Mouse (Mus musculus) MEL (cell line): ENCODE measurements at regions not wholly inside any gene's neighbourhood (a gene's known extent, or its start where the extent isn't known, plus 50 kb on each side); places are given as distances from the start of the nearest gene placed in this dataset.
A peak's percentile ranks its signal among the peaks of the same experiment; 100 is the strongest.

ENCODE experiments used
- DNase-seq: peaks from one replicate; pipeline ENCODE4 v3.0.0; 2011; ENCODE audit warnings: low read depth, low spot score
- H3K27ac ChIP-seq: 2 replicates; pipeline ENCODE4 v1.5.1; 2012; ENCODE audit warnings: low read depth, mild to moderate bottlenecking, control low read depth, low read length, moderate library complexity; ENCODE audit not compliant: control insufficient read depth
- H3K27me3 ChIP-seq, 2 experiments: fragments of 150-350 bp in 1 of 2; sonication (generic) in 1 of 2; 2 replicates each; pipeline ENCODE4 v1.6.1; 2012; ENCODE audit warnings: low read length in 2 of 2, mild to moderate bottlenecking in 2 of 2, improper control_type of control experiment in 1 of 2, moderate library complexity in 1 of 2; ENCODE audit not compliant: insufficient read depth in 2 of 2, control insufficient read depth in 1 of 2
- H3K36me3 ChIP-seq, 2 experiments: 2 replicates each; pipeline ENCODE4 v1.6.1; 2012 to 2014; ENCODE audit warnings: low read length in 2 of 2, improper control_type of control experiment in 1 of 2, inconsistent platforms in 1 of 2, mild to moderate bottlenecking in 1 of 2; ENCODE audit not compliant: insufficient read depth in 2 of 2, control insufficient read depth in 1 of 2
- H3K4me1 ChIP-seq, 2 experiments: fragments of 150-350 bp in 1 of 2; sonication (generic) in 1 of 2; 2 replicates each; pipeline ENCODE4 v1.6.1; 2012; ENCODE audit warnings: low read length in 2 of 2, improper control_type of control experiment in 1 of 2, mild to moderate bottlenecking in 1 of 2; ENCODE audit not compliant: insufficient read depth in 2 of 2, control insufficient read depth in 1 of 2
- H3K4me3 ChIP-seq, 2 experiments: fragments of 150-350 bp in 1 of 2; sonication (generic) in 1 of 2; 2 replicates each; pipeline ENCODE4 v1.5.1; 2012; ENCODE audit warnings: low read depth in 2 of 2, low read length in 2 of 2, mild to moderate bottlenecking in 2 of 2, moderate library complexity in 2 of 2, control low read depth in 1 of 2, improper control_type of control experiment in 1 of 2; ENCODE audit not compliant: control insufficient read depth in 1 of 2, insufficient read depth in 1 of 2
- H3K79me2 ChIP-seq: 2 replicates; pipeline ENCODE4 v1.6.1; 2012; ENCODE audit warnings: mild to moderate bottlenecking, low read length, moderate library complexity; ENCODE audit not compliant: control insufficient read depth, poor library complexity, insufficient read depth
- H3K9ac ChIP-seq: 2 replicates; pipeline ENCODE4 v1.6.1; 2012; ENCODE audit warnings: low read depth, mild to moderate bottlenecking, control low read depth, low read length, moderate library complexity; ENCODE audit not compliant: control insufficient read depth, poor library complexity, severe bottlenecking
- H3K9me3 ChIP-seq: fragments of 150-350 bp; sonication (generic); replicated peaks from 2 replicates; pipeline ENCODE4 v1.6.1; 2012; ENCODE audit warnings: mild to moderate bottlenecking, low read length, improper control_type of control experiment, moderate library complexity; ENCODE audit not compliant: insufficient read depth
- BHLHE40 ChIP-seq: IDR thresholded peaks from 2 replicates; pipeline ENCODE4 v1.6.1; 2012; ENCODE audit warnings: low read depth, mild to moderate bottlenecking, inconsistent platforms, low read length, improper control_type of control experiment, borderline replicate concordance
- CTCF ChIP-seq, 3 experiments: IDR thresholded peaks in 2 of 3; conservative IDR thresholded peaks in 1 of 3; 2 replicates each; pipeline ENCODE4 v1.5.1; 2011 to 2012; ENCODE audit warnings: low read length in 3 of 3, low read depth in 2 of 3, mild to moderate bottlenecking in 2 of 3, improper control_type of control experiment in 1 of 3, inconsistent platforms in 1 of 3, mixed read lengths in 1 of 3, moderate library complexity in 1 of 3; ENCODE audit not compliant: control insufficient read depth in 1 of 3, insufficient read depth in 1 of 3, poor library complexity in 1 of 3, severe bottlenecking in 1 of 3
- ELF1 ChIP-seq: IDR thresholded peaks from 2 replicates; pipeline ENCODE4 v1.6.1; 2014; ENCODE audit warnings: low read depth, mild to moderate bottlenecking, inconsistent platforms, low read length, improper control_type of control experiment, moderate library complexity
- ETS1 ChIP-seq: IDR thresholded peaks from 2 replicates; pipeline ENCODE4 v1.6.1; 2012; ENCODE audit warnings: low read depth, mild to moderate bottlenecking, inconsistent platforms, low read length, improper control_type of control experiment, moderate library complexity
- GABPA ChIP-seq: IDR thresholded peaks from 2 replicates; pipeline ENCODE4 v1.6.1; 2012; ENCODE audit warnings: low read depth, mild to moderate bottlenecking, inconsistent platforms, low read length, improper control_type of control experiment, moderate library complexity
- GATA1 ChIP-seq: IDR thresholded peaks from 2 replicates; pipeline ENCODE4 v1.6.1; 2011; ENCODE audit warnings: low read depth, low read length, improper control_type of control experiment
- JUND ChIP-seq: IDR thresholded peaks from 2 replicates; pipeline ENCODE4 v1.6.1; 2011; ENCODE audit warnings: low read depth, mild to moderate bottlenecking, improper control_type of control experiment, low read length
- MAX ChIP-seq: IDR thresholded peaks from 2 replicates; pipeline ENCODE4 v1.6.1; 2011; ENCODE audit warnings: low read length, improper control_type of control experiment
- MEF2A ChIP-seq: IDR thresholded peaks from 2 replicates; pipeline ENCODE4 v1.6.1; 2014; ENCODE audit warnings: low read depth, mild to moderate bottlenecking, inconsistent platforms, low read length, improper control_type of control experiment; ENCODE audit not compliant: poor library complexity, insufficient replicate concordance, severe bottlenecking; ENCODE audit errors: extremely low read depth
- NELFE ChIP-seq: IDR thresholded peaks from 2 replicates; pipeline ENCODE4 v1.6.1; 2011; ENCODE audit warnings: low read depth, low read length, improper control_type of control experiment
- NRF1 ChIP-seq: IDR thresholded peaks from 2 replicates; pipeline ENCODE4 v1.6.1; 2014; ENCODE audit warnings: low read depth, mild to moderate bottlenecking, inconsistent platforms, low read length, improper control_type of control experiment, moderate library complexity; ENCODE audit not compliant: poor library complexity, insufficient read depth, severe bottlenecking
- RAD21 ChIP-seq: IDR thresholded peaks from 2 replicates; pipeline ENCODE4 v1.6.1; 2011; ENCODE audit warnings: mild to moderate bottlenecking, low read depth, low read length, improper control_type of control experiment
- RCOR1 ChIP-seq: IDR thresholded peaks from 2 replicates; pipeline ENCODE4 v1.6.1; 2012; ENCODE audit warnings: low read depth, mild to moderate bottlenecking, inconsistent platforms, low read length, improper control_type of control experiment
- SMC3 ChIP-seq: IDR thresholded peaks from 2 replicates; pipeline ENCODE4 v1.6.1; 2011; ENCODE audit warnings: low read depth, low read length, improper control_type of control experiment
- TAL1 ChIP-seq: IDR thresholded peaks from 2 replicates; pipeline ENCODE4 v1.6.1; 2012; ENCODE audit warnings: mild to moderate bottlenecking, inconsistent platforms, low read length, moderate library complexity, mixed read lengths
- TCF12 ChIP-seq: IDR thresholded peaks from 2 replicates; pipeline ENCODE4 v1.6.1; 2014; ENCODE audit warnings: low read depth, mild to moderate bottlenecking, inconsistent platforms, low read length, improper control_type of control experiment, moderate library complexity
- UBTF ChIP-seq: IDR thresholded peaks from 2 replicates; pipeline ENCODE4 v1.6.1; 2012; ENCODE audit warnings: low read depth, mild to moderate bottlenecking, inconsistent platforms, low read length, improper control_type of control experiment, moderate library complexity, borderline replicate concordance; ENCODE audit not compliant: insufficient read depth
- USF1 ChIP-seq: IDR thresholded peaks from 2 replicates; pipeline ENCODE4 v1.6.1; 2014; ENCODE audit warnings: low read depth, mild to moderate bottlenecking, inconsistent platforms, low read length, improper control_type of control experiment, moderate library complexity
- ZKSCAN1 ChIP-seq: IDR thresholded peaks from 2 replicates; pipeline ENCODE4 v1.6.1; 2012; ENCODE audit warnings: low read depth, mild to moderate bottlenecking, inconsistent platforms, low read length, improper control_type of control experiment, moderate library complexity
- ZNF384 ChIP-seq: IDR thresholded peaks from 2 replicates; pipeline ENCODE4 v1.6.1; 2012; ENCODE audit warnings: low read depth, mild to moderate bottlenecking, inconsistent platforms, low read length, improper control_type of control experiment

DNA sequence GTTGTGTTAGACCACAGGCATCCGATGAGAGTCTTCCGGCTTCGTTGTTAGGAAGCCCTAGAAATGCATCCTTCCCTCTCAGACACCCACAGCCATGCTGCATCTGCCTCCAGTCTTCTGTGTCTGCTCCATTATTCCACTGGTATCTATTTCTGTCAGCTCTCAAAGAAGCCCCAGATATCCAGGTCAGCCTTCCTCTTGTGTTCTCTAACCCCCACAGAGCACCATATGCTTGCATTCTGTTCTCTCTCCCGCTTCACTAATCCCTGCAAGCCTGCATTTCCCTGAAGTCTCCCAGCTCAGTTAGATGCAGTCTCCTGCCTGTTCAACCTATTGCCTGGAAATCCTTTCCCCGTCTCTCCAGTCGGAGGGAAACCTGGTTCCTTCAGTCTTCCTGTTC, 53.6 kb upstream of the Wdfy3 start:
- DNase-seq = no peak
- no peaks in the 10 kb centered on the region for H3K27me3 ChIP-seq
- no peak overlapping the region for H3K27ac ChIP-seq
- H3K4me3 ChIP-seq = no peak overlapping the region
- H3K36me3 ChIP-seq = no peaks in the 10 kb centered on the region
- TF ChIP-seq TAL1 = no peak
- no peak for TF ChIP-seq SMC3
- no peak for TF ChIP-seq ETS1
- TF ChIP-seq MAX = no peak
- no peak for TF ChIP-seq NELFE
- no peak for TF ChIP-seq TCF12
- no peak for TF ChIP-seq ZKSCAN1
- no peak for TF ChIP-seq UBTF
- no peak for TF ChIP-seq CTCF (IDR thresholded peaks at IDR 0.05 in 2 of 3, conservative IDR thresholded peaks at IDR 0.05 in 1 of 3; ENCODE audit: control insufficient read depth in 1 of 3, insufficient read depth in 1 of 3, low read depth in 2 of 3, low read length in 3 of 3, poor library complexity in 1 of 3, severe bottlenecking in 1 of 3)
- TF ChIP-seq USF1 = no peak
- no peak for TF ChIP-seq MEF2A
- TF ChIP-seq BHLHE40 = no peak
- no peak for TF ChIP-seq ELF1
- TF ChIP-seq NRF1 = no peak
- TF ChIP-seq RCOR1 = no peak
- no peak for TF ChIP-seq JUND
- H3K9me3 ChIP-seq = no peaks in the 10 kb centered on the region
- H3K79me2 ChIP-seq = no peaks in the 10 kb centered on the region
- no peaks in the 10 kb centered on the region for H3K4me1 ChIP-seq
- H3K9ac ChIP-seq = no peak overlapping the region

DNA sequence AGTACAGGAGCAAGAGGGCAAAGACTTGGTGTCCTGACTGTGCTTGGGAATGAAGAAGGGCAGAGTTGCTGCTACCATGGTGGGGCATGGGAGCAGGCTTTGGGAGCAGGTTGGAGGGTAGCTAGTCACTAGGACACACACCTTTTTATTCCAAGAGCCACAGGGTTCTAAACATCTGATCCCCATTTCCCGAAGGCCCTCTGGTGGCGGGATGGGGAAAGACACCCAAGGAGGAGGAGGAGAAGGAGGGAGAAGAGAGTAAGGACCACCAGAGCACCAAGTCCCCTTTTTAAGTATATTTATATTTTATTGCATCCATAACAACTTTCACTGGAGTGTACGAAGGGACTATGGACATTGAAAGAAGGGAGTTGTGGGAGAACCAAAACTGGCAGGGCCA, 57.0 kb upstream of the Wdfy3 start:
- Histone ChIP-seq H3K9me3 (no peaks in the 10 kb centered on the region), H3K9ac (no peak overlapping the region)
- peak; percentile 20 for DNase-seq

More for the DNA sequence above, 57.0 kb upstream of the Wdfy3 start:
- H3K27ac ChIP-seq = no peak overlapping the region
- no peaks in the 10 kb centered on the region for H3K79me2 ChIP-seq
- H3K4me3 ChIP-seq = no peak overlapping the region
- H3K4me1 ChIP-seq = no peaks in the 10 kb centered on the region
- no peaks in the 10 kb centered on the region for H3K36me3 ChIP-seq
- no peaks in the 10 kb centered on the region for H3K27me3 ChIP-seq
- TF ChIP-seq SMC3 = peak; percentile 52
- no peak for TF ChIP-seq MEF2A
- peak; percentile 19 for TF ChIP-seq RAD21
- TF ChIP-seq ZNF384 = no peak
- TF ChIP-seq CTCF (IDR thresholded peaks at IDR 0.05 in 2 of 3, conservative IDR thresholded peaks at IDR 0.05 in 1 of 3; ENCODE audit: control insufficient read depth in 1 of 3, insufficient read depth in 1 of 3, low read depth in 2 of 3, low read length in 3 of 3, poor library complexity in 1 of 3, severe bottlenecking in 1 of 3) = peak; percentile 47 to 62 (median 48)
- TF ChIP-seq GATA1 = no peak
- TF ChIP-seq GABPA = no peak
- TF ChIP-seq JUND = no peak
